Mouse (Mus musculus): ENCODE measurements around the gene Ugt1a2. TPM values are rescaled to one million over a fixed set of nuclear protein-coding genes. Genes with fewer than 3 reads are reported as not detected.

Ugt1a2 gene
- polyA plus RNA-seq, 1 experiment from 2014 or later = not detected

DNA sequence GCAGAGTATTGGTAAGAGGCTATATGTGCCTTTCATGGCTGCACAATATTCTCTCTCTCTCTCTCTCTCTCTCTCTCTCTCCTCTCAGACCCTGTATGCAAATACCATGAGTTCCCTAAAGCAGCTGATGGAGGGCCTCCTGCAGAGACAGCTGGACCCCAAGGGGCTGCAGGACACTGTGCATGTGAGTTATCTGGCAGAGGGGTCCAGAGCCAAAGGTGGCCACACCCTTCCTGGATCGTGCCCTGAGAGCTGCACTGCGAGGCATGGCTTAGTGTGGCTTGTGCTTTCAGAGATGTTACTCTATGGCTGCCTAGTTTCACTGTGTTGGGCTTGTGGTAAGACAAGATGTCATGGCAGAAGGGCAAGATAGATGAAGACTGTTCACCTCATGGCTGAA lies 47.3 kb downstream of the Ugt1a2 start:
- Histone ChIP-seq H3K4me2 (ENCODE audit: low read depth, low read length) (no peak overlapping the region), H3K9me3 (ENCODE audit: control insufficient read depth, low read length) (peaks cover 77% of the 10 kb centered on the region), H3K9ac (ENCODE audit: low read length) (no peak overlapping the region), H3K4me3 (ENCODE audit: low read length) (no peak overlapping the region), H3K27ac (ENCODE audit: low read length) (no peak overlapping the region), H3K27me3 (ENCODE audit: control insufficient read depth, insufficient read depth, low read depth, low read length) (no peaks in the 10 kb centered on the region), H3K4me1 (replicated peaks; ENCODE audit: control insufficient read depth, insufficient read depth, low read length) (no peaks in the 10 kb centered on the region), H3K36me3 (ENCODE audit: control insufficient read depth, insufficient read depth, low read length) (no peaks in the 10 kb centered on the region)
- ATAC-seq (ENCODE audit: low read depth) = no peak
- 49% methylated on average over 2 of the region's 2 CpGs for WGBS

DNA sequence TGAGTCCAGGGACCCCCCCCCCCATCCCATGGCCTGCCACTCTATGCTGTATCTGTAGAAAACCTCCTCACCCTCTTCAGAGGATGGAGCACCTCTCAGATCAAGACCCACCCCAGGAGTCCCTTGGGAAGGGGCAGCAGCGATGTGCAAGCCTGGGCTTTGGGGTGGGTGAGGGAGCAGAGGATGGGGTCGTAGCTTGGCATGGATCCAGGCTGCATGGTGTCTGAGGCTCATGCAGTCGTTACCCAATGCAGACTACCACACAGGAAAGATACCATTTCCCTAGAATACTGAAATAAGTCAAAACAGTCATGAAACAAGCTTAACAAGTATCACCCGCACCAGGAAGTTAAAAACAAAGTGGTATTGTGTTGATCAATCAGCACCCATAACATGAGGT lies 48.3 kb downstream of the Ugt1a2 start:
- H3K27ac ChIP-seq (ENCODE audit: low read length) = no peak overlapping the region
- H3K4me2 ChIP-seq (ENCODE audit: low read depth, low read length) = no peak overlapping the region
- no peaks in the 10 kb centered on the region for H3K4me1 ChIP-seq (replicated peaks; ENCODE audit: control insufficient read depth, insufficient read depth, low read length)
- no peak for ATAC-seq (ENCODE audit: low read depth)
- peaks cover 71% of the 10 kb centered on the region for H3K9me3 ChIP-seq (ENCODE audit: control insufficient read depth, low read length)
- WGBS = 63% methylated on average over 4 of the region's 4 CpGs
- H3K27me3 ChIP-seq (ENCODE audit: control insufficient read depth, insufficient read depth, low read depth, low read length) = no peaks in the 10 kb centered on the region
- no peak overlapping the region for H3K9ac ChIP-seq (ENCODE audit: low read length)
- no peaks in the 10 kb centered on the region for H3K36me3 ChIP-seq (ENCODE audit: control insufficient read depth, insufficient read depth, low read length)
- no peak overlapping the region for H3K4me3 ChIP-seq (ENCODE audit: low read length)

- Histone ChIP-seq H3K4me3 (ENCODE audit: low read length) (no peak overlapping the region), H3K36me3 (ENCODE audit: control insufficient read depth, insufficient read depth, low read length) (no peaks in the 10 kb centered on the region), H3K4me2 (ENCODE audit: low read depth, low read length) (no peak overlapping the region), H3K9me3 (ENCODE audit: control insufficient read depth, low read length) (peaks cover 68% of the 10 kb centered on the region), H3K9ac (ENCODE audit: low read length) (no peak overlapping the region), H3K27ac (ENCODE audit: low read length) (no peak overlapping the region), H3K4me1 (replicated peaks; ENCODE audit: control insufficient read depth, insufficient read depth, low read length) (no peaks in the 10 kb centered on the region), H3K27me3 (ENCODE audit: control insufficient read depth, insufficient read depth, low read depth, low read length) (no peaks in the 10 kb centered on the region)
- ATAC-seq (ENCODE audit: low read depth) = no peak
- WGBS = 71% methylated on average over 7 of the region's 7 CpGs
Observed at GRCm38 (mm10) chr1:88249596-88249995, 49.2 kb downstream of the Ugt1a2 start.

DNA sequence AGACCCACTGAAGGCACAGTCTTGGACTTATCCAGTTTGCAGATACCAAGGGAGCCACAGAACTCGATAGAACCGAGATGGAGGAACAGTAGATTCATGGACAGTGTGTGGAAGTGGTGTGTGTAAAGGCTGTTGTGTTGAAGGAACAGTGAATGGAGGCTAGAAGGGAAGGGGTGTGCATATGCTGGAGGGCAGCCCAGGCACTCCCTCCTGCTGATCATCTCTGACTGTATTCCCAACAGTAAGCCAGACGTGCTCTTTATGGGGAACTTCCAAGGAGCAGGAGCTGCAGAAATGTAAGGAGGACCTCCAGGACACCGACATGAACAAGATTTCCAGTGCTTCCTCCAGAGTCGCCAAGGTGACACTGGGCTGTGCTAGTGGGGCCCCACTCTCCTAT lies 49.6 kb downstream of the Ugt1a2 start:
- Histone ChIP-seq H3K4me3 (ENCODE audit: low read length) (no peak overlapping the region), H3K9me3 (ENCODE audit: control insufficient read depth, low read length) (peaks cover 68% of the 10 kb centered on the region), H3K27me3 (ENCODE audit: control insufficient read depth, insufficient read depth, low read depth, low read length) (no peaks in the 10 kb centered on the region), H3K36me3 (ENCODE audit: control insufficient read depth, insufficient read depth, low read length) (no peaks in the 10 kb centered on the region), H3K4me2 (ENCODE audit: low read depth, low read length) (no peak overlapping the region), H3K27ac (ENCODE audit: low read length) (no peak overlapping the region), H3K4me1 (replicated peaks; ENCODE audit: control insufficient read depth, insufficient read depth, low read length) (no peaks in the 10 kb centered on the region), H3K9ac (ENCODE audit: low read length) (no peak overlapping the region)
- WGBS = 75% methylated on average over 5 of the region's 5 CpGs
- ATAC-seq (ENCODE audit: low read depth) = no peak

DNA sequence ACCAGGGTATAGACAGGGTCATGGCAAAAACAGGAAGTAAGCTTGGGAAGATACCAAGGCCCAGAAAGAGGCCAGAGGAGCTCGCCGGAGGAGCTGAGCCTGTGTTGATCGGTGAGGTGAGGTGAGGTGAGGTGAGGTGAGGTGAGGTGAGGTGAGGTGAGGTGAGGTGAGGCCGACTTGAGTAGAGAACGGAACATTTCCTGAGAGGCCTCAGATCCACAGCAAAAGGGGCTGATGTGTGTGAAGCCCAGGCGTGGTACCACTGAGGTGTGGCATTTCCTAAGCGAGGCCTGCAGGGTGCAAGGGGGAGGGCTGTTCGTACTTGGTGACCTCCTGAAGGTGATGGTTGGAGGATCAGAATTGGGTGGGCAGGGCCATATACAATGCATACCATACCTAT lies 52.7 kb downstream of the Ugt1a2 start:
- WGBS = 70% methylated on average over 8 of the region's 8 CpGs

DNA sequence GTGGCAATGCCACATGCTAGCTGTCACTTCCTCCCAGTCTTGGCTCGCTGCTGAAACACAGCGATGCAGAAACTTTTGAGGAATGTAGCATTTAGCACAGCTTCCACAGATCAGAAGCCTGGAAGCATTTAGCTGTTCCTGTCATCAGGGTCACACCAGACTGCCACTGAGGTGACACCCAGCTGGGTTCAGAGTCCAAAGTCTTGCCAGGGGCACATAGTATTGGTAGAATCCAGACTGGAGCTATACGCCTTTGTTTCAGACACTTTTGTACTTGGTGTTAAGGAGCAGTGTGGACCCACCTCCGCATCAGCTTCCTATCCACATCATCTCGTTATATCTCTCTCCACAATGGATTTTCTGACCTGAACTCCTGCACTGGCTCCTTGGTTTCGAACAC lies 53.1 kb downstream of the Ugt1a2 start:
- Histone ChIP-seq H3K27ac (ENCODE audit: low read length) (no peak overlapping the region), H3K4me1 (replicated peaks; ENCODE audit: control insufficient read depth, insufficient read depth, low read length) (no peaks in the 10 kb centered on the region), H3K4me2 (ENCODE audit: low read depth, low read length) (no peak overlapping the region), H3K27me3 (ENCODE audit: control insufficient read depth, insufficient read depth, low read depth, low read length) (no peaks in the 10 kb centered on the region), H3K9ac (ENCODE audit: low read length) (no peak overlapping the region), H3K4me3 (ENCODE audit: low read length) (no peak overlapping the region), H3K9me3 (ENCODE audit: control insufficient read depth, low read length) (peaks cover 45% of the 10 kb centered on the region), H3K36me3 (ENCODE audit: control insufficient read depth, insufficient read depth, low read length) (no peaks in the 10 kb centered on the region)
- no peak for ATAC-seq (ENCODE audit: low read depth)
- 69% methylated on average over 6 of the region's 6 CpGs for WGBS

More for the DNA sequence above, 52.7 kb downstream of the Ugt1a2 start:
- no peak overlapping the region for H3K4me2 ChIP-seq (ENCODE audit: low read depth, low read length)
- ATAC-seq (ENCODE audit: low read depth) = no peak
- no peak overlapping the region for H3K9ac ChIP-seq (ENCODE audit: low read length)
- H3K27ac ChIP-seq (ENCODE audit: low read length) = no peak overlapping the region
- no peaks in the 10 kb centered on the region for H3K27me3 ChIP-seq (ENCODE audit: control insufficient read depth, insufficient read depth, low read depth, low read length)
- no peak overlapping the region for H3K4me3 ChIP-seq (ENCODE audit: low read length)
- H3K9me3 ChIP-seq (ENCODE audit: control insufficient read depth, low read length) = peaks cover 48% of the 10 kb centered on the region
- no peaks in the 10 kb centered on the region for H3K4me1 ChIP-seq (replicated peaks; ENCODE audit: control insufficient read depth, insufficient read depth, low read length)
- H3K36me3 ChIP-seq (ENCODE audit: control insufficient read depth, insufficient read depth, low read length) = no peaks in the 10 kb centered on the region

DNA sequence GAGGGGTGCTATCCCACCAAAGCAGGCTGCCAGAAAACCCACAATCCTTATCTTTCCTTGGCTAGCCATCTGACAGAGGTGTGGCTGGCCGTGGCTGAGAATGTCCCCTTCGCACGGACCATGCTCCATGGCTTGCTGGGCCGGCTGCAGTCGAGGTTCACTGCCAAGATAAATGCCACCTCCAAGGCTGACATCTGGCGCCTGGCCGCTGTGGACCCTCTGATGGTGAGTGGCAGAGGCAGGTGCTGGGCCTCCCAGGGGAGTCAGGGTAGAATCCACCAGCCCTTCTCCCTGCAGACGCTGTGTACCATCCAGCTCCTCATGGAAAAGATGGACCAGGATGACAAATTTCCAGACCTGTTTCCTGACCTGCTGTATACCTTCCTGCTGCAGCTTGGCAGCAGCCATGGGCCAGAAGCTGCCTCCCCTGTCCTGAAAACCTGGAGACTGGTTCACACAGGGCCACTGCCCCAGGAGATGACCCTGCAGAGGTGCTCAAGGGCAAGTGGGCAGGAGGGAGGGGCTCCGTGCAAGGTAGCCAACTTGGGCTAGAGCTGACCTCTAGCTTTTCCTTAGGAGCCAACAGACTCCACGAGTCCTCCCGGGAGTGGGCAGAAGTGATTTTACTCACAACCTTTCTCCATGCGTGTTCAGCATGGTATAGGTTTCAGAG lies 54.5 kb downstream of the Ugt1a2 start:
- Histone ChIP-seq H3K4me1 (replicated peaks; ENCODE audit: control insufficient read depth, insufficient read depth, low read length) (no peaks in the 10 kb centered on the region), H3K9me3 (ENCODE audit: control insufficient read depth, low read length) (peaks cover 31% of the 10 kb centered on the region), H3K9ac (ENCODE audit: low read length) (no peak overlapping the region), H3K36me3 (ENCODE audit: control insufficient read depth, insufficient read depth, low read length) (peaks cover 4% of the 10 kb centered on the region; the same call in 1 of the 2 replicates), H3K27me3 (ENCODE audit: control insufficient read depth, insufficient read depth, low read depth, low read length) (no peaks in the 10 kb centered on the region), H3K4me2 (ENCODE audit: low read depth, low read length) (no peak overlapping the region), H3K27ac (ENCODE audit: low read length) (no peak overlapping the region), H3K4me3 (ENCODE audit: low read length) (no peak overlapping the region)
- WGBS = 80% methylated on average over 12 of the region's 12 CpGs
- ATAC-seq (ENCODE audit: low read depth) = no peak

- Histone ChIP-seq H3K27me3 (ENCODE audit: control insufficient read depth, insufficient read depth, low read depth, low read length) (no peaks in the 10 kb centered on the region), H3K36me3 (ENCODE audit: control insufficient read depth, insufficient read depth, low read length) (peaks cover 10% of the 10 kb centered on the region), H3K4me1 (replicated peaks; ENCODE audit: control insufficient read depth, insufficient read depth, low read length) (no peaks in the 10 kb centered on the region), H3K9me3 (ENCODE audit: control insufficient read depth, low read length) (peaks cover 26% of the 10 kb centered on the region), H3K4me3 (ENCODE audit: low read length) (no peak overlapping the region), H3K27ac (ENCODE audit: low read length) (no peak overlapping the region), H3K9ac (ENCODE audit: low read length) (no peak overlapping the region), H3K4me2 (ENCODE audit: low read depth, low read length) (no peak overlapping the region)
- no peak for ATAC-seq (ENCODE audit: low read depth)
- 47% methylated on average over 2 of the region's 2 CpGs for WGBS
Observed at GRCm38 (mm10) chr1:88255466-88255857, 55.1 kb downstream of the Ugt1a2 start.

DNA sequence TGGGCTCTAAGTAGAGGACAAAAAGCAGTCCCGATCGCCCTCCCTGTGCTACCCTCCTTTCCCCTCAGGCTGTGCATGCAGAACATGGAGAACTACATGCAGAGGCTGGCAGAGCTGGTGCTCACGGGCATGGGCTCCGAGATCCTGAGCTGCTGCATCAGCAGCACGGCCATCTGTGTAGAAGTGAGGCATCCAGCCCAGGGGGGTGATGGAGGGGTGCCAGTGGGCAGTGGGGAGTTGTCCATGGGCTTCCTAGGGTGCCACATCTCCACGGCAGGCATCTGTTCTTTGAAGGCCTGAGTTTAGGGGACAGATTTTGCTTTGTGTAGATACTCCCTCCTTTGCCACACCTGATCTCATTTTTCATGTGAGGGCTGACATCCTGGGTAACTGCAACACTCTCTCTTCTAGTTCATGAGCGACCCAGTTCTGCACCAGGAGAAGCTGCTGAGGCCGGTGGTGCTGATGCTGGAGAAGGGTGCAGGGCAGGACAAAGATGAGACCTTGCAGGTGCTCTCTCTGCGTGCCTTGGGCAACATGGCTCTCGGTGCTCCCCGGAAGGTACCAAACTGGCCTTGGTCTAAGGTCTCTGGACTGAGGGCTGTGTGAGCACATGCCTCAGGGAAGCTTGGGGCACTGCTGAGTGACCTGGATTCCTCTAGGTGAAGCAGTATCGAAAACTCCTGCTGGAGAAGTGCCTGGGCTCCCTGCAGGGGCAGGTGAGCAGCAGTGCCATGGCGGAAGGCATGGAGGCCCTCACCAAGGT lies 55.8 kb downstream of the Ugt1a2 start:
- H3K9ac ChIP-seq (ENCODE audit: low read length) = no peak overlapping the region
- H3K4me2 ChIP-seq (ENCODE audit: low read depth, low read length) = no peak overlapping the region
- H3K36me3 ChIP-seq (ENCODE audit: control insufficient read depth, insufficient read depth, low read length) = peaks cover 17% of the 10 kb centered on the region
- no peaks in the 10 kb centered on the region for H3K4me1 ChIP-seq (replicated peaks; ENCODE audit: control insufficient read depth, insufficient read depth, low read length)
- ATAC-seq (ENCODE audit: low read depth) = no peak
- H3K27ac ChIP-seq (ENCODE audit: low read length) = no peak overlapping the region
- 76% methylated on average over 13 of the region's 13 CpGs for WGBS
- H3K27me3 ChIP-seq (ENCODE audit: control insufficient read depth, insufficient read depth, low read depth, low read length) = no peaks in the 10 kb centered on the region
- H3K9me3 ChIP-seq (ENCODE audit: control insufficient read depth, low read length) = peaks cover 19% of the 10 kb centered on the region; the same call in 1 of the 2 replicates
- H3K4me3 ChIP-seq (ENCODE audit: low read length) = no peak overlapping the region
